Mouse (Mus musculus) gastrocnemius, postnatal 10 days (tissue): ENCODE data around the gene Gm34653. TPM values are rescaled to one million over a fixed set of nuclear protein-coding genes. Genes with fewer than 3 reads are reported as not detected.
A peak's percentile ranks its signal among the peaks of the same experiment; 100 is the strongest.
"Not testable (repeated sequence)": the region's sequence is repeated elsewhere in the genome, so short reads cannot be mapped to it uniquely, and the experiment has no call there.

ENCODE experiments used
- DNase-seq: peaks from one replicate; pipeline ENCODE4 v3.0.0; 2021; ENCODE audit warnings: mixed read lengths
- long read RNA-seq, 2 experiments: library from polyadenylated mRNA; stranded (forward); transcript quantifications; one replicate each; pipeline ENCODE4 v2.0.0; 2021
- total RNA-seq, 2 experiments: library from RNA; stranded (reverse); gene quantifications; 2 replicates each; pipeline ENCODE4 v1.2.3; 2021

Gene Gm34653
- total RNA-seq = not detected
- long read RNA-seq, experiment 1 = 0 reads
- long read RNA-seq, experiment 2 = 0 reads

DNA sequence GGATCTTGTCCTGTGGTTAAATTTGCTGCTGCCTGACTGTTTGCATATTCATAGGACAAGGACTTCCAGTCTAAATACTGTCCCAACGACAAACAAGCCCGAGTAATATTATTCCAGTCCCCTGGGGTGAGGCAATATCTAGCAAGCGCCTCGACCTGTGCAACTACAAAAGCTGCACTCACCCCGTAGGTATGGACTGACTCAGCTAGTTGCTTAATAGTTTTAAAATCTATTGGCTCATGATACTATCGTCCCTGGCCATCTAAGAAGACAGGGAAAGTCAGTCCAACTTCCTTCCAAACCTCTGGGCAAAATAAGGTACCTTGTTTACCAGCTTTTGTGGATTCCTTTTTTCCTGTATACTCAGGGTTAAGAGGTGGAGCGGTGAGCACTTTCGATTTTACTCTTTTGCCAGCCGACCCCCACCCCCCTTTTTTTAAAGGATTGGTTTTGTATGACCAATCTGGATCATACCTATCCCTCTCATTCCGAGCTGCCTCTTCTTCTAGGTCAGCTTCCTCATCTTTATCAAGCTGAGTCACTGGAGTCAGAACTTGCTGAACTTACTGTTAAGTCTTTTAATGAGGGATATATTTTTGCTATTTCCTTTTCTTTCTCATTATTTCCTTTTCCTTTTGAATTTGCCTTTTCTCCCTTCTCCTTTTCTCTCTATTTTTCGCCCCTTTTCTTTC, at the start of gene Gm34653:
Gm34653 (plus strand) TSS at position 242 of the 692 bp plus-strand sequence.
- DNase-seq = not testable (repeated sequence)

DNA sequence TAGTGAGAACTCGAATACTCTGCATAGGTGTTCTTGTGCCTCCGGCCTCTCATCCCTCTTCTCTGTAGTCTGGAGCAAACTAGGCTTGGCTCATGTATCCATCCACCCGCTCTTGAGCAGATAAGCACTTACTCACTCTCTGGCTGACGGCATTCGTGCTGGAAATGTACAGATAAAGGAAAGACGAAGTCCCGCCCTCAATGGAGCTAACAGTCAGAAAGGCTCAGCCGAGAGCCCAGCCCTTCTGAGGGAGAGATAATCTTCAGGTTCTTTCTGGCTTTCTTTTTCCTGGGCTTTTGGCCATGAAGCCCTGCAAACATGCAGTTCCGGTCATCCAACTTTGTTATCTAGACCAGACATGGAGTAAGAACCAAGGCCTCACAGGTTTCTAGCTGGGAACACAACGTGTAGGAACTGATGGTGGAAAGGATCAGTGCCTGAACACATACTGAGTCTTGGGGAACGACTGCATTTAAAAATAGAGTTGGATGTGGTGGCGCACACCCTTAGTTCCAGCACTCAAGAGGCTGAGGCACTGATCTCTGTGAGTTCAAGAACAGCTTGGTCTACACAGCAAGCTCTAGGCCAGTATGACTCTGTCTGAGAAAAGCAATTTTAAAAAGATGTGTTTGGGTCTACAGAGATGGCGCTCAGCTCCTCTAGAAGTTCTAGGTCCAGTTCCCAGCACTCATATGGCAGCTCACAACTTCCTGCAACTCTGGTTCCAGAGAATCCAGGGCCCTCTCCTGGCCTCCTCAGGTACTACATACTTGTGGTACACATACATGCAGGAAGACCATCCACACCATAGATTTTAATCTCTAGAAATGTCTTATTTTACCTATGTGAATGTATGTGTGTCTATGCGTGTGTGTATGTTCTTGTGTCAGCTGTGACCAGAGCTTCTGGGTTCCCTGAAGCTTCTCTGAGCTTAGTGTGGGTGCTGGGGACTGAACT, 49.5 kb upstream of the Gm34653 start:
- no peak for DNase-seq

DNA sequence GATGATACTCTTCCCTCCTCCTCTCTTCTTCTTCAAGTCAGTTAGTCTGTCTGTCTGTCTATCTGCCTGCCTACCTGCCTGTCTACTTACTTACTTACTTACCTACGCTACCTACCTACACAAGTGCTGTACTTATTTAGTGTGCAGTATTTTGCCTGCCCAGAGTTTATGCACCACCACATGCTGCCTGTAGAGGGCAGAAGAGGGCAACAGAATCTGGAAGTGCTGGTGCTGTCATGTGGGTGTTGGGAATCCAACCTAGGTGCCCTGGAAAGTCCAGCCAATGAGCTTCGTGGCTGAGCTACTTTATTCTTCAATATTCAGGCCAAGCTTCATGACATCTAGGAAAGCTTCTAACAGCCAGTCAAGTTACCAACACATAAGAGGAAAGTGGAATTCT, 48.7 kb upstream of the Gm34653 start:
- no peak for DNase-seq

DNA sequence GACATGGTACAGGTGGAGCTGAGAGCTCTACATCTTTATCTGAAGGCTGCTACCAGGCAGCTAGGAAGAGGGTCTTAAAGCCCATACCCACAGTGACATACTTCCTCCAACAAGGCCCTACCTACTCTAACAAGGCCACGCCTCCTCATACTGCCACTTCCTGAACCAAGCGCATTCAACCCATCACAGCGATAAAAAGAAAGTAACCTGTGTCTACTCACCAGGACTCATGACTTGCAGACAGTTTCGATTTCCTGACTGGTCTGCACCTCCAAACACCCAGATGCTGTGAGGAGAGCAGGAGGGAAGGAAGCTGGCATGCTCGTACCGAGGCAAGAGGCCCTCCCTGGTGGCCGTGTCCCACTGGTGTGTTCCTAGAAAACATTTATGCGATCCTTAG, 42.5 kb upstream of the Gm34653 start:
- DNase-seq = no peak

DNA sequence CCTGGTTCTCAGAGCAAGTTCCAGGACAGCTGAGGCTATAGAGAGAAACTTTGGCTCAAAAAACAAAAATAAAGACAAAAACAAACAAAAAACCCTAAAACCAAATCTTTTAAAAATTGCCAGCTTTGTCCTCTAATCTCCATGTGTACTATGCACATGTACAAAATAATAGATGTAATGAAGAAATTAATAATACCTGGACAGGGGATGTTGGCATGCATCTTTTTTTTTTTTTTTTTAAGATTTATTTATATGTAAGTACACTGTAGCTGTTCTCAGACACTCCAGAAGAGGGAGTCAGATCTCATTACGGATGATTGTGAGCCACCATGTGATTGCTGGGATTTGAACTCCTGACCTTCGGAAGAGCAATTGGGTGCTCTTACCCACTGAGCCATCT, 40.3 kb upstream of the Gm34653 start:
- DNase-seq = not testable (repeated sequence)

DNA sequence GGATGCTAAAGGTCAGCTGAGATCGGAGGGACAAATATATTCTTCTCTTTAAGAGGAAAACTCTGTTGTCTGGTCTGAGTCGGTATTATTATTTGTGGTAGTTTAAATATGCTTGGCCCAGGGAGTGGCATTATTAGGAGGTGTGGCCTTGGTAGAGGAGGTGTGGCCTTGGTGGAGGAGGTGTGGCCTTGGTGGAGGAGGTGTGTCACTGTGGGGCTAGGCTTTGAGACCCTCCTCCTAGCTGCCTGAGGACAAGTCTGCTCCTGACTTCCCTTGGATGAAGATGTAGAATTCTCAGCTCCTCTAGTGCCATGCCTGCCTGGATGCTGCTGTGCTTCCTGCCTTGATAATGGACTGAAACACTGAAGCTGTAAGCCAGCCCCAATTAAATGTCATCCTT, 38.3 kb upstream of the Gm34653 start:
- no peak for DNase-seq

DNA sequence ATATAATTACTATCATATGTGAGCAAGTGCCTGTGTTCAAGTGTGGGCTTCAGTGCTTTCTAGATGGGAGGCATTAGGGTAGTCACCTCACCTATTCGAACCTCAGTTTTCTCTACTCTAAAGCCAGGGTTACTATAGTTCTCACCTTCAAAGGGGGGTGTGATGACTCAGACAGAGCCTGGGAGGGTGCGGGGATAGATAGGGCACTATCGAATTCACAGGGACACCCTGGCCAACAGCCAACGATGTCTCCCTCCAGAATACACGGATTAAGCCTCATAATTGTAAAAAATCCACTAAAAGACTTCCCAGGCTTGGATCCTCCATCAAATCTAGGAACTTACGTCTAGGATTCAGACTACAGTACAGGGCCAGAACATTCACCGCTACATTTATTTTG, 37.4 kb upstream of the Gm34653 start:
- DNase-seq = no peak

DNA sequence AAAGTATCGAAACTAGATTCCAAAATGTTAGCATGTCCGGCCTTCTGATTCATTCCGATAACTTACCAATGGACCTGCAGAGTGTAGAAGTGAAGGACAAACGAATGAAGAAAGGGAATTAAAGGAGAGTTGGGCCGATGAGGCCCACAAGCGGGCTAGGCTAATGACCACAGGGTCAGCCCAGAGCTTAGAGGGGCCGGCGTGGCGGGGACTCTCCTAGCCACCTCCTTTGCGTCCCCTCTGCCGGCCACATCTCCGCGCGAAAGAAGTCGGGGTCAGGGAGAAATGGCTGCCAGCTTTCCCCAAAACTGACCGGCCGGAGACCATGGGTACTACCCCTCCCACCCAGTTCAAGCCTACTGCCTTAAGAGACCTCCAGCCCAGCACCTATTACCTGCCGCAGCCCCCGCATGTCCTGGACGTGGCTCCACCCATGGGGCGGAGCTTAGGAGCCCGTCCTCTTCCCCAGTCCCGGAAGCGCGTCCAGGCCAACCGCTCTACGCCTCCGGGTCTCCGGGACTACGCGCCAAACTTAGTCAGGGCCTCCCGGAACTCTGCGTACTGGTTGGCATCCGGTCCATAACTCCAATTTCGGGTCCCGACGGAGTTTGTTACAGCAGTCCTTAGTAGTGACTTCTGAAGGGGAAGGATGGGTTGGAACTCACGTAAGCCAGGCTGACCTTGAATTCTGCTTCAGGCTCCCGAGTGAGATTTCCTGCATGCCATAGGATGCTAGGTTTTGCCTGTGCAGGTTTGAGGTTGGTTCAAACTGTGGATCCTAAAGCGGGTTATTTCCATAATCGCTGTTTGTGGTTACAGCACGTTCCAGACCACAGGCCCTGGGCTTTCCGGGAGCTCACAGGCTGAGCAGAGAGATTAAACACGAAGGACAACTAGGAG, 33.2 kb upstream of the Gm34653 start, which contains the start of gene Rabepk:
Rabepk (minus strand) TSS at position 556 of the 900 bp plus-strand sequence.
- peak; percentile 75 for DNase-seq

DNA sequence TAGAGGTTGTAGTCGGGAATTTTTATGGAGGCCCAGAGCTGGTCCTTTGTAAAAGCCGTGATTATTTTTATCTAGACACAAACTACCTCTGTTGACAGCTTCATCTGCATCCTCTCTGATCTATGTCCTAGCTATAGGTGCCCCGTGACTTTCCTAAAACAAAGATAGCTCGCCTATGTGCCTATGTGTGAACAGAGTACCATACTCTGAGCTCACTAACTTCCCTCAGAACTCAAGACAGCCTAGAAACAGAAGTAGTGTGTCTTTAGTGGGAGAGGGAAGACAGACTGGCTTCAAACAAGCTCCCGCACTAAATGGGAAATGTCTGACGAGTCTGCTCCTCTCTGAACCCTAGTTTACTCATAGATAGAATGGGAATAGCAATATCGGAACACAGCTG, 32.4 kb upstream of the Gm34653 start:
- no peak for DNase-seq

DNA sequence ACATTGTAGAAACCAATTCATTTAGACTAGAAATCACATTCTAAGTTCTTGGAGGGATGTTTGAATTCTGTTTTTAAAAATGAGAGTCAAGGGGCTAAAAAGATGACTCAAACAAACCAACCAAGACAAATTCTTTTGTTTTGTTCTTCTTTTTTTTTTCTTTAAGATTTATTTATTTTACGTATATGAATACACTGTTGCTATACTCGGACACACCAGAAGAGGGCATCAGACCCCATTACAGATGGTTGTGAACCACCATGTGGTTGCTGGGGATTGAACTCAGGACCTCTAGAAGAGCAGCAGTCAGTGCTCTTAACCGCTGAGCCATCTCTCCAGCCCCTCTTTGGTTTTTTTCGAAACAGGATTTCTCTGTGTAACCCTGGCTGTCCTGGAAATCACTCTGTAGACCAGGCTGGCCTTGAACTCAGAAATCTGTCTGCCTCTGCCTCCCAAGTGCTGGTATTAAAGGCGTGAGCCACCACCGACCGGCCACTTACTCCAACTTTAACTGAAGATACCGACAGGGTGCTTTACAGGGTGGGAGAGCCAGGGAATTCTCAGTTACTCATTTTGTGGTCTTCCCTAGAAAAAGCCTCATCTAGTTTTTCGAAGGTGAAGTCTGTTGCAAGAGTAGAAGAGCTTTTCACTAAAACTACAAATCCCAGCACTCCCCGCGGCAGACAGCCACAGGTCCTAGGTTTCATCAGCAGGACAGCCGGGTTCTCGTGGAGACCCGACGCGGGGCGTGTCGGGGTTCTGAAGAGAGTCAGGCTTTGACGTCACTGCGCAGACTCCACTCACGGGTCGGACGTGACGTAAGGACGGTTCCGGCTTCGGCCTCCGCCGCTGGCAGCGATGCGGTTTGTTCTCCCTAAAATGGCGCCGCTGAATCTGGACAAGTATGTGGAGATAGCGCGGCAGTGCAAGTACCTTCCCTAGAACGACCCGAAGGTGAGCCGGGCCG, 31.0 kb upstream of the Gm34653 start:
- peak; percentile 94 for DNase-seq

DNA sequence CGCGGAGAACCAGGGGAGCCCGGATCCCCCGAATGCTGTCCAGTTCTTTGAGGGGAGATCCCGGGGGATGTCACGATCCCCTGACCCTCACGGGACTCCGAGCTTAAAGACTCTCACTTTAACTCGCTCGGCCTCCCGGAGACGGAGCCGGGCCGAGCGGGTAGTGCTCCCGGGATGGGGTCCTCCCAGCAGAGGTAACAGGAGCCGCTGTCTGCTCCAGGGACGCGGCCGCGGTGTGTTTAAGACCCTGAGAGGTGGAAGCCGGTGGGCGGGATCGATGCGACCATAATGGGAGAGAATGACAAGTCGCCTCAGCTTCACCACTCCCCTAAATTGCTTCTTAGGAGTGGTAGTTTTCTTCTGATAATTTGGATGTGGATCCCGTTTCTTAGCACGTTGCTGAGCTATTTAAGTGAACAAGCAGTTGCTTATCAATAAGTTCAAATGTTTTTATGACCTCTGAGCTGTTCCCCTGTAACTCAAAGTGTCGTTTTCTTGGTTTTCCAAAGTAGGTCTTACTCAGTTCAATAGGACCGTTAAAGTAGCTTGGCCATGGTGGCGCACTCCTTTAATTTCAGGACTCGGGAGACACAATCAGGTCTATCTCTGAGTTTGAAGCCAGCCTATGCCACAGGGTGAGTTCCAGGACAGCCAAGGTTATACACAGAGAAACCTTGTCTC, 30.1 kb upstream of the Gm34653 start:
- not testable (repeated sequence) for DNase-seq

DNA sequence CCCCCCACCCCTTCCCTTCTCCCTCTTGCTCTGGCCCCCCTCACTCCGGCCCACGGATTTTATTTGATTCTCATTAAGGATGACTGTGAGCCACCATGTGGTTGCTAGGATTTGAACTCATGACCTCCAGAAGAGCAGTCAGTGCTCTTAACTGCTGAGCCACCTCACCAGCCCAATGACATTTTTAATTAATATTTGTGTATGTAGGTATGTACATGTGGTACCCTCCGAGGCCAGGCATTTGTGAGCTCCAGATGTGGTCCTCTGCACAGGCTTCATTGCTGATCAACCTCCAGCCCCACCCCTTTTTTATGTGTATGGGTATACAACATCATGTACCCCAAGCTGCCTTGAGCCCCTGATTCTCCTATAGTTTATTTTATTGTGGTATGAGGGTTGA, 29.1 kb upstream of the Gm34653 start:
- no peak for DNase-seq

DNA sequence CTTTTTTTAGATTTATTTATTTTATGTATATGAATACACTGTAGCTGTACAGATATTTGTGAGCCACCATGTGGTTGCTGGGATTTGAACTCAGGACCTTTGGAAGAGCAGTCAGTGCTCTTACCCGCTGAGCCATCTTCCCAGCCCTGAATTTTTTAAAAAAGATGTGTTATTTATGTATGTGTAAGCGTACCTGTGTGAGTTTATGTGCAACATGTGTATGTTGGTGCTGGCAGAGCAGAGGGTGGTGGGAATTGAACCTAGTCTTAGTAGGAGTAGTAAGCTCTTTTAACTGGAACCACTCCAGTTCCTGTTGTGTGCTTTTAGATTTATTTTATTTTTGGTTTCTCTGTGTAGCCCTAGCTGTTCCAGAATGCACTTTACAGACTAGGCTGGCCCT, 28.6 kb upstream of the Gm34653 start:
- DNase-seq = no peak

DNA sequence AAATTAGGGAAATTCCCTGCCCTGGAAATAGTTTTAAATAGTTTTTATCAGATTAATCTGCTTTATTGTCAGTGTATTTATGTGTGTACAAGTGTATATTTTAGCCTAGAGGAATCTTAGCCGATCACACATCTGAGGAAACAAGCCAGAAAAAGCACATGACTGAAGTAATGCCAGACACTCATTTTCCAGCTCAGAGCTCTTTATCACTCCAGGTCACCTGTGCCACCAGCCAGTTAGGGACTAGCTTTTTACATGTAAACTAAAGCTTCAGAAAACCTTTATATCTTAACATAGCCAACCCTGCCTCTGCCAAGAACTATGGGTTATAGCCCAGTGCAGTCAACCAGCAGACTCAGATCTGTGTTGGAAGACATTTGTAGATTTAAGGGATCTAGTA, 28.0 kb upstream of the Gm34653 start:
- DNase-seq = no peak

DNA sequence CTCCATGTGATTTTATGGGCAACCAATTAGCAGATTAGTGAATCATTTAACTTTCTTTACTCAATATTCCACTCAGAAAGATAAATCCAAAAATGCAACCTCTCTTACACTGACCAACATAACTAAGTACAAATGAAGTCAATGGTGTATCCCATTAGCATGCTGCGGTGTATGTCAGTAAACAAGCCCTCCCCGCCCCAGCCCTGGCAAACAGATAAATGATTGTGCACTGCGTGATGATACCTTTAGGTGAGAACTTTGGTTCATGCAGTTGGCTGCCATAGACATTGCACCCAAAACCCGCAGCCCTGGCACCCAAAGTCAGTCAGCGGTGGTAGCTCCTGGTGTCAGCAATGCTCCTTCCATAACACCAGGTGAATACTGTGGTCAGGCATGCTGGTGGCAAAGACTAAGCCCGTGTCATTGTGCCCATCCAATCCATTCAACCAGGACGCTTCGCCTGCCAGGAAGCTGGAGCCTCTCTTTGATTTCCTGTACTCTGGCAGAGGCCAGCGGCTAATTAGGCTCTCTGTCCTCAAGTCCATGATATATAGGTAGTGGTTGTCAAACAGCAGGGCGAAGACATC, 27.4 kb upstream of the Gm34653 start:
- no peak for DNase-seq

DNA sequence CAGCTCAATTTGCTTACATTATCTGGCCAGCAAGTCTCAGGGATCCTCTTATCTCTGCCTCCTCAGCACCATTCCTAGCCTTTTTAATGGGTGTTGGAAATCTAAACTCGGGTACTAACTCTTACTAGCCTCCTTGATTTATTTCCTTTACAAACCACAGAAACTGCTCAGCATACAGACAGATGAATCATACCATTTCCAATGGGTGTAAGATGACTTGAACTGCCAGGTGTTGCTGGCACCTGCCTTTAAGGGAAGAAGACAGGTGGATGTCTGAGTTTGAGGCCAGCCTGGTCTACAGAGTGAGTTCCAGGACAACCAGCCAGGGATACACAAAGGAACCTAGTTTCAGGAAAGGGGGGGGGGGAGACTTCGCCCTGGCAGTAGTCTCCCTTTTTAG, 24.8 kb upstream of the Gm34653 start:
- no peak for DNase-seq

DNA sequence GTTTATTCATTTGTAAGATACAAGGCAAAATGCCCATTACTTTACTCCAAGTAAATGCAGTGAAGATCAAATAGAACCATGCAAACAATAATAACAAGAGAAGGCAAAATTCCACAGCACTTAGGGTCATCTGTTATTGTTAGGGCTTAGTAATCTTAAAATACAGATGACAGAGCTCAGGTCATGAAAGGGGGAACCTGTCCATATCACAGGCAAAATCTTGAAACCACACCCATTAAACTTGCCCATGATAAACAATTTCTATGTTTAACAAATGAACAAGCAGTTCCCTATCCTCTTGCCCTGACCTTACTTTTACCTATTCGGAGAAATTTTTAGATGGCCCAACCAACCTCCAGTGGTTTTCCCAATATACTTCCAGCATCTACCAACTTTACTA, 23.2 kb upstream of the Gm34653 start:
- no peak for DNase-seq

DNA sequence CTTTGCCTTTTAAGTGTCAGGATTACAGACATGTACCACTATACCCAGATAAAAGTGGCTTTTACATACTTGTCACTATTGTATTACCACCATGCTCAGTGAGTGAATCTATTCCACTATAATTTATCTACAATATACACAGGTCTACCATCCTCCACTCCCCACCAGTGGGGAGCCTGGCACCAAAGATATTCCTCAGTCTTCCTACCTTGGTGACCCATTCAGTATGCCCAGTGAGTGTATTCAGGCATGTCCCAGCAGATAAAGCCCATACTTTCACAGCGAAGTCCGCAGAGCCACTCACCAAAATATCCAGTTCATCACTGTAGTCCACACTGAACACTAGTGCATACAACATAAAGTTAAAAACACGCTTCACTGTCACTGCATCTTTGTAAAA, 22.0 kb upstream of the Gm34653 start:
- no peak for DNase-seq

DNA sequence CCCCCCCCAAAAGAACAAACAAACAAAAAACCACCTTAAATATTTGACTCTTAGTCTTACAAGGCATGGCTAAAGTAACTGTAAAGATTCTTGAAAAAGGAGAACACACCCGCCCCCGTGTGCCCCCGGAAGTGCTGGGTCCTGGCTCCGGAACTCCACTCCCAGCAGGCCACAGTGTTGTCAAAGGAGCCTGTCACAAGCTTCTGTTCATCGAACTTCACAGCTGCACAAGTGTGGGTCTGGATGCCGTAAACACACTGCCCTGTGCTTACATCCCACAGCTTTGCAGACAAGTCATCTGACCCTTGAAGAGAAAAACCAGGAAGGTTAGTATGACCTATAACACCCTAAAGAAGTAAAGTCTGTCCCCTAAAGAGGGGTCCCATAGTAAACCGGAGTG, 20.1 kb upstream of the Gm34653 start:
- no peak for DNase-seq

DNA sequence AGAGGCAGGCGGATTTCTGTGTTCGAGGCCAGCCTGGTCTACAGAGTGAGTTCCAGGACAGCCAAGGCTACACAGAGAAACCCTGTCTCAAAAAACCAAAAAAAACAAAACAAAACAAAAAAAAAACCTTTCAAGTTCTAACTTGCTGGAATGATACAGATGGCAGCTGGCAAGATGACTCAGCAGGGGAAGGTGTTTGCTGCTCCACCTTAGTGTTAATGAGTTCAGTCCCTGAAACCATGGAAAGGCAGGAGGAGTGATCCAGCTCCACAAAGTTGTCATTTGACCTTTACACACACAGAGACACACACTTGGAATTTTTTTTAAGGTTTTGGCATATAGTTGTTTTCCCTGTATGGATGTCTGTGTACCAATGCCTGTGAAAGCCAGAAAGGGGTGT, 16.9 kb upstream of the Gm34653 start:
- not testable (repeated sequence) for DNase-seq
